8 mouse cellular contexts compared by ENCODE assay signal in genomic region chrX:53057760-53058090, GRCm38 (mm10).
DNase-seq lines count a peak whose midpoint lies in the region; ATAC-seq and TF ChIP-seq lines count a peak whose summit lies in the region.

No protein-coding gene starts in this region.

- H3K27me3 ChIP-seq in kidney, adult 2 months (replicated peaks; ENCODE audit: control insufficient read depth, insufficient read depth, low read length): no peaks in the 10 kb centered on the region
- H3K27me3 ChIP-seq in embryonic facial prominence, embryonic 10.5 days (replicated peaks; ENCODE audit: low read depth, poor library complexity, severe bottlenecking): peaks cover 40% of the 10 kb centered on the region
- peaks cover 14% of the 10 kb centered on the region; the same call in 1 of the 2 replicates for H3K27me3 ChIP-seq in hindbrain, embryonic 15.5 days
- H3K27me3 ChIP-seq in midbrain, embryonic 13.5 days: peaks cover 18% of the 10 kb centered on the region

- no peak overlapping the region for H3K9ac ChIP-seq in hindbrain, embryonic 15.5 days
- no peak overlapping the region for H3K9ac ChIP-seq in midbrain, embryonic 13.5 days (replicated peaks)

- H3K4me1 ChIP-seq in kidney, adult 2 months (ENCODE audit: control insufficient read depth, insufficient read depth, low read length): no peaks in the 10 kb centered on the region
- H3K4me1 ChIP-seq in embryonic facial prominence, embryonic 10.5 days: peaks cover 21% of the 10 kb centered on the region
- H3K4me1 ChIP-seq in hindbrain, embryonic 15.5 days (replicated peaks): peaks cover 1% of the 10 kb centered on the region; the same call in 1 of the 2 replicates
- 0 out of 2 replicates have a peak, but pooled peaks cover 5% of the 10 kb centered on the region for H3K4me1 ChIP-seq in midbrain, embryonic 13.5 days (replicated peaks)

- no peak for ATAC-seq in hindbrain, embryonic 15.5 days (ENCODE audit: low FRiP score, low read depth)
- ATAC-seq in midbrain, embryonic 13.5 days: no peak
- no peak for ATAC-seq in CD4-positive, CD25-positive, alpha-beta regulatory T cell, adult 4 months

- H3K4me3 ChIP-seq in kidney, adult 2 months (ENCODE audit: insufficient read depth, low read depth, low read length): peak overlapping the region; percentile 65; the same call in 1 of the 2 replicates
- peak overlapping the region; percentile 71 for H3K4me3 ChIP-seq in embryonic facial prominence, embryonic 10.5 days
- H3K4me3 ChIP-seq in hindbrain, embryonic 15.5 days: peak overlapping the region; percentile 49; the same call in 1 of the 2 replicates
- H3K4me3 ChIP-seq in midbrain, embryonic 13.5 days (replicated peaks): peak overlapping the region; percentile 52

- no peaks in the 10 kb centered on the region for H3K36me3 ChIP-seq in kidney, adult 2 months (ENCODE audit: control insufficient read depth, insufficient read depth, low read length)
- H3K36me3 ChIP-seq in embryonic facial prominence, embryonic 10.5 days (replicated peaks): peaks cover 10% of the 10 kb centered on the region
- no peaks in the 10 kb centered on the region for H3K36me3 ChIP-seq in hindbrain, embryonic 15.5 days
- no peaks in the 10 kb centered on the region for H3K36me3 ChIP-seq in midbrain, embryonic 13.5 days

- DNase-seq in kidney, adult 2 months: no peak
- no peak for DNase-seq in kidney, adult 8-10 months
- DNase-seq in embryonic facial prominence, embryonic 10.5 days (ENCODE audit: low spot score): no peak
- DNase-seq in frontal cortex, postnatal 25 days (ENCODE audit: low spot score in 2 of 2): no peak
- DNase-seq in embryo, embryonic 9.5 days (ENCODE audit: extremely low spot score): no peak

- TF ChIP-seq POLR2A in kidney, adult 2 months (IDR thresholded peaks at IDR 0.05; ENCODE audit: low read depth, low read length): no peak

- 62% methylated on average over 6 of the region's 6 CpGs for WGBS in kidney, adult 2 months
- WGBS in embryonic facial prominence, embryonic 10.5 days: 20% methylated on average over 6 of the region's 6 CpGs
- WGBS in hindbrain, embryonic 15.5 days: 24% methylated on average over 6 of the region's 6 CpGs
- WGBS in midbrain, embryonic 13.5 days: 28% methylated on average over 6 of the region's 6 CpGs

- H3K9me3 ChIP-seq in embryonic facial prominence, embryonic 10.5 days: no peaks in the 10 kb centered on the region
- H3K9me3 ChIP-seq in hindbrain, embryonic 15.5 days: no peaks in the 10 kb centered on the region
- H3K9me3 ChIP-seq in midbrain, embryonic 13.5 days: no peaks in the 10 kb centered on the region

- peak overlapping the region; percentile 77 for H3K4me2 ChIP-seq in hindbrain, embryonic 15.5 days
- peak overlapping the region; percentile 63 for H3K4me2 ChIP-seq in midbrain, embryonic 13.5 days (replicated peaks)

- TF ChIP-seq CTCF in kidney, adult 2 months (conservative IDR thresholded peaks at IDR 0.05; ENCODE audit: insufficient read depth, insufficient read length, low read depth, low read length): no peak

- no peak overlapping the region for H3K27ac ChIP-seq in kidney, adult 2 months (ENCODE audit: insufficient read depth, low read depth, low read length)
- H3K27ac ChIP-seq in embryonic facial prominence, embryonic 10.5 days (replicated peaks): peak overlapping the region; percentile 93
- no peak overlapping the region for H3K27ac ChIP-seq in hindbrain, embryonic 15.5 days (replicated peaks)
- no peak overlapping the region for H3K27ac ChIP-seq in midbrain, embryonic 13.5 days
